Mouse (Mus musculus): ENCODE data around the gene Klra2. TPM values are rescaled to one million over a fixed set of nuclear protein-coding genes. Genes with fewer than 3 reads are reported as not detected.
"Not testable (repeated sequence)": the region's sequence is repeated elsewhere in the genome, so short reads cannot be mapped to it uniquely, and the experiment has no call there.

The Klra2 gene
- polyA plus RNA-seq (2015; fragmentation: Nextera tagmentation; extraction: Ambion mirVana), result 0.21 TPM in 2 replicates

DNA sequence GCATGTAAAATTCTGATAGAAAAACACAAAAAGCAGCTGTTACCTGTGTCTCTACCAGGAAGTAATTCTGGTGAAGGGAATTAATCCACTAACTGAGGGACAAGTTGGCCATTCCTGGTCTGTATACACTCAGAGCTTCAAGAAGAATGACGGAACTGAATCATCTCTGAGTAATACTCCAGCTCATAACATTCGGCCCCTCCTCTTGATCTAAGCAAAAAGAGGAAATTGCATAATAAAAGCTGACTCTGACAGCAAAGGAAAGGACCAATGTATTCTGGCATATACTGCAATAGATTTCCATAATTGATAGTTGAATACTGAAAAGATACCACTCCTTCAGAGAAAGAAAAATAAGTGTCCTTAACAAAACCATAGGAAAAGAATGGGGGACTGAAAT, at the start of gene Klra2:
Gene Klra2 (minus strand): TSS at position 157 of the 400 bp plus-strand sequence.
- no peak within 1 kb of the TSS for H3K27ac ChIP-seq
- no peak for DNase-seq
- WGBS (ENCODE audit: insufficient replicate concordance), result 49% methylated on average over 2 of the region's 2 CpGs
- H3K4me3 ChIP-seq (replicated peaks), result no peak within 1 kb of the TSS
- no peaks in the 10 kb centered on the region for H3K36me3 ChIP-seq
- H3K4me1 ChIP-seq (replicated peaks), result no peaks in the 10 kb centered on the region
- no peak for ATAC-seq (ENCODE audit: low read depth)
- no peak within 1 kb of the TSS for H3K4me2 ChIP-seq
- no peaks in the 10 kb centered on the region for H3K27me3 ChIP-seq
- H3K9me3 ChIP-seq (replicated peaks), result no peaks in the 10 kb centered on the region
- H3K9ac ChIP-seq, result no peak within 1 kb of the TSS

DNA sequence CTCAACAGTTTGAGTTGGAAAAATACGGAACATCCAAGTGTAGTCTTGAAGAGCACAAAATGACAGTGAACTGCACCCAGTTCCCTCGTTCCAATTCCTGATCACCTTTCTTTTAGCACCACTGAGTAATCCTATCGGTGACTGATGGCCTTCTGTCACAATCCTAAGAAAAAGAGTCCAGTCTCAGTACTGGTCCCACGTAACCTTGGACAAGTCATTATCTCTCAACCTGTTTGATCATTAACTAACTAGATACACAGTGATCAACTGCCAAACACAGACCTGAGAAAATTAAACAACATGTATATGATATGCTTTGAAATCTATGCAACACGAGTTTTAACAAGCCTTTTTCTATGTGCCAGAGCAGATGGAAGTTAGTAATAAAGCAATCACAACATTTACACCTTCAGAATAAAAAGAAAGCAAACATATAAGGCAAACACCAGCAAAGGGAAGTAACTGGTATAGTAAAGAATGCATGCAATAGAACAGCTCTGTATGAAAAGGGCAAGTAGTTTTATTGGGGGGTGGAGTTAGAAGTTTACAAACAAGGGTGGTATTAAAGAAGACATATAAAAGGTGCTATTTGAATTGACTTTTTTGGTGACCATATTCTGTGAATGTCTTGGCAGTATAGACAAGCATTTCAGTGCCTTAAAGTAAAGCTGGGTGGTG, 47.4 kb upstream of the Klra2 start:
- ATAC-seq (ENCODE audit: low read depth) (no peak), DNase-seq (no peak)
- no peak overlapping the region for H3K4me3 ChIP-seq (replicated peaks)
- H3K27ac ChIP-seq, result no peak overlapping the region
- H3K36me3 ChIP-seq, result no peaks in the 10 kb centered on the region
- no peaks in the 10 kb centered on the region for H3K9me3 ChIP-seq (replicated peaks)
- H3K9ac ChIP-seq, result no peak overlapping the region
- H3K4me2 ChIP-seq, result no peak overlapping the region
- whole genome bisulfite sequencing (ENCODE audit: insufficient replicate concordance), result 70% methylated on average over 5 of the region's 5 CpGs
- peaks cover 27% of the 10 kb centered on the region for H3K4me1 ChIP-seq (replicated peaks)
- no peaks in the 10 kb centered on the region for H3K27me3 ChIP-seq

DNA sequence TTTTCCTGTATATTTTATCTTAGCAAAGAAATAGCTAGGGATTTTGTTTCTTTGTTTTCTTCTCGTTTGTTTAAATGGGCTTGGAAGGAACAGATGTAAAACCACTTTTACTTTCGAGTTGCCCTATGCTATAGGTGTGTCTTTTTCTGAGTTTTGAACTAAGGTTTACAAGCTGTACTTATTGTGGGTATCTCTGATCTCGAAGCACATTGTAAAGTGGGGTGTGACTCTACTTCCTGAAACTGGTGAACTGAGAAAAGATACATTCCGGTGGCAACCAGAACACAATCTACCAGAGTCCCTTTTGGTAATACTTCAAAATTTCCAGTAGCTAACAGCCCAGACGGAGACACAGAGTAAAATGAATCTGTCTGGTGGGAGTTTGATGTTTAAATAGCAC, 46.8 kb upstream of the Klra2 start:
- Histone ChIP-seq H3K9ac (no peak overlapping the region), H3K4me1 (replicated peaks) (peaks cover 28% of the 10 kb centered on the region), H3K27me3 (no peaks in the 10 kb centered on the region), H3K36me3 (no peaks in the 10 kb centered on the region), H3K27ac (no peak overlapping the region; the same call in 1 of the 2 replicates), H3K9me3 (replicated peaks) (no peaks in the 10 kb centered on the region), H3K4me2 (no peak overlapping the region), H3K4me3 (replicated peaks) (no peak overlapping the region)
- WGBS (ENCODE audit: insufficient replicate concordance), result 70% methylated on average over 5 of the region's 5 CpGs
- no peak for DNase-seq
- ATAC-seq (ENCODE audit: low read depth), result no peak

DNA sequence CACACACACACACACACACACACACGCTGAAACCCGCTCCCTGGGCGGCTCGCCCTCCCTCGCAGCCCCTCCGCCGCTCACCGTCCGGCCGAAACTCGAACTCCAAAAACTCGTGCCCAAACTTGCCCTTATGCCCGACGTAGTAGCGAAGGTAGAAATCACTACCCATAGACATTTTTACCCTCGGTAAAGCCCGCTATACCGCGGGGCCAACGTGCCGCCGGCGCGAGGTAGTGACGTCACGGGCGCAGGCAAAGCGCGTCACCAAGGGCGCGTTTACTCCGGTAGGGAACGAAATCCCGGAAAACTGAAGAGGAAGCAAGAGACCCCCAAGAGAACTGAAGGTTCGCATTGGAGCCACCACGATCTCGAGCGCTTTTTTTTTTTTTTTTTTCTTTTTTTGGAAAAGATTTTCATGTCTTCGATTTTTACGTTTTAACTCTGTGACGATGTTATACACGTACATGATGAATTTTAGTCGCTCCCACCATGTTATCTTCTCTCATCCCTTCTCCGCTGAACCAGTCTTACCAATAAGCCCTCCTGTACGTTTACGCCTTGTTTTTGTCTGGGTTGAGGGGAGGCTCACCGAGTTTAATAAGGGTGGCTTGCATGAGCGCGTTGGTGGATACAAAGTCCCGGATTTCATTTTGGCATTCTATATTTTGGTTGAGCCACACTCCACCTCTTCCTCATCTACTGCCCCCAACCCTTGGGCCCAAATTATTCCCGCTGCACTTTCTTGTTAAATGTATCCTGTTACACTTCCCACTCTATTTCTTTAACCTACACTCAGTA, 46.0 kb upstream of the Klra2 start, which contains the start of gene Magohb:
Gene Magohb (minus strand): TSS at position 254 of the 798 bp plus-strand sequence.
- Histone ChIP-seq H3K27me3 (no peaks in the 10 kb centered on the region), H3K27ac (peak within 1 kb of the TSS; percentile 35), H3K36me3 (peaks cover 1% of the 10 kb centered on the region; the same call in 1 of the 2 replicates), H3K9me3 (replicated peaks) (no peaks in the 10 kb centered on the region), H3K4me2 (peak within 1 kb of the TSS; percentile 77), H3K4me3 (replicated peaks) (peak within 1 kb of the TSS; percentile 78), H3K4me1 (replicated peaks) (peaks cover 28% of the 10 kb centered on the region), H3K9ac (peak within 1 kb of the TSS; percentile 73)
- ATAC-seq (ENCODE audit: low read depth) (peak; percentile 83), DNase-seq (peak; percentile 71)
- 3% methylated on average over 51 of the region's 51 CpGs for WGBS (ENCODE audit: insufficient replicate concordance)

DNA sequence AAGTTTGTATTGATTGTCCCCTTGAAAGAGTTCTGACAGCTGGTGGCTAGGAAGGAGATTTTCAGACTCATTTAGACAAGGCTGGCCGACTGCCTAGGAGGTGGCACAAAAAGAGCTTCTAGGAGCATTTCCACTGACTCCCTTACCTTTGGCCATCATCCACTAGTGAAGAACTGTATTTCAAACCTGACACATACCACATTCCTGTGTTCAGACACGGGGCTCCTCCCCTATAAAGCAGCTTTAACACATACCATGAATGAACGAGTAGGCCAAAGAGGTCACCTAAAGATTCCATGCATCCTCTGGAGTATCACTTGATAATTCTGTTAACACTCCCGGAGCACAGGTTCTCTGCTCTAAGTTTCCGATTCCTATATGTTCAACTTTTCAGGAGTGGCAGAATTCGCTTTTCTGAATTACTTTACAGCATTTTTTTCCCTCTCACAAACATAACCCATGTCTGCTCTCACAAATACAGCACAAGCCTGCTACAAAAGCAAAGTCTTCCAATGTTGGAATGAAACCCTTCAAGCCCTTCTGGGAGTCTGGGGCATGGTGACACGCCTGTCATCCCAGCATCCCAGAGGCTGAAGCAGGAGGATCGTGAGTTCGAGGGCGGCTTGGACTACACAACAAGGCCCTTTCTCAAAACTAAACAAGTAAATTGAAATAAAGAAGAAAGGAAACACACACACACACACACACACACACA, 45.3 kb upstream of the Klra2 start:
- H3K4me3 ChIP-seq (replicated peaks), result peak overlapping the region; percentile 78
- no peaks in the 10 kb centered on the region for H3K9me3 ChIP-seq (replicated peaks)
- peak overlapping the region; percentile 77 for H3K4me2 ChIP-seq
- ATAC-seq (ENCODE audit: low read depth) (peak; percentile 49; the same call in 1 of the 2 replicates), DNase-seq (no peak)
- H3K27ac ChIP-seq, result no peak overlapping the region; the same call in 1 of the 2 replicates
- no peaks in the 10 kb centered on the region for H3K27me3 ChIP-seq
- peak overlapping the region; percentile 73 for H3K9ac ChIP-seq
- peaks cover 7% of the 10 kb centered on the region; the same call in 1 of the 2 replicates for H3K36me3 ChIP-seq
- peaks cover 28% of the 10 kb centered on the region for H3K4me1 ChIP-seq (replicated peaks)
- 23% methylated on average over 10 of the region's 10 CpGs for WGBS (ENCODE audit: insufficient replicate concordance)

DNA sequence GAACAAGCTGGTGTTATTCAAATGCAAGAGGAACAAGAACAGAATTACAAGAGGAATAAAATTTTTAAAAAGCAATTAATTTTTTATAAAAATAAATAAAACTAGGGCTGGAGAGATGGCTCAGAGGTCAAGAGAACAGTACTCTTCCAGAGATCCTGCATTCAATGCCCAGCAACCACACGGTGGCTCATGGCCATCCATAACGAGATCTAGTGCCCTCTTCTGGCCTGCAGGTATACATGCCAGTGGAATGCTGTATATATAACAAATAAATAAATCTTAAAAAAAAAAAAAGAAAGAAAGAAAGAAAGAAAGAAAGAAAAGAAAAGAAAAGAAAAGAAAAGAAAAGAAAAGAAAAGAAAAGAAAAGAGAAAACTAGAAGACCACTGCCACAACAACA, 43.3 kb upstream of the Klra2 start:
- ATAC-seq (ENCODE audit: low read depth) (no peak), DNase-seq (no peak)
- Histone ChIP-seq H3K9ac (no peak overlapping the region), H3K4me3 (replicated peaks) (no peak overlapping the region), H3K27me3 (no peaks in the 10 kb centered on the region), H3K27ac (no peak overlapping the region), H3K4me2 (no peak overlapping the region), H3K4me1 (replicated peaks) (peaks cover 28% of the 10 kb centered on the region), H3K36me3 (peaks cover 7% of the 10 kb centered on the region), H3K9me3 (replicated peaks) (no peaks in the 10 kb centered on the region)
- 5% methylated on average over 2 of the region's 2 CpGs for WGBS (ENCODE audit: insufficient replicate concordance)

DNA sequence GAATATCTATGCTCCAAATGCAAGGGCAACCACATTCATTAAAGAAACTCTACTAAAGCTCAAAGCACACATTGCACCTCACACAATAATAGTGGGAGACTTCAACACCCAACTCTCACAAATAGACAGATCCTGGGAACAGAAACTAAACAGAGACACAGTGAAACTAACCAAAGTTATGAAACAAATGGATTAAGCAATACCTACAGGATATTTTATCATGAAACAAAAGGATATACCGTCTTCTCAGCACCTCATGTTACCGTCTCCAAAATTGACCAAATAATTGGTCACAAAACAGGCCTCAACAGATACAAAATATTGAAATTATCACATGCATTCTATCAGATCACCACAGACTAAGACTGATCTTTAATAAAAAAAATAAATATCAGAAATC, 31.0 kb upstream of the Klra2 start:
- H3K4me3 ChIP-seq (replicated peaks); ATAC-seq (ENCODE audit: low read depth); H3K9ac ChIP-seq; H3K27ac ChIP-seq; H3K27me3 ChIP-seq; DNase-seq; H3K9me3 ChIP-seq (replicated peaks); H3K4me2 ChIP-seq: not testable (repeated sequence)
- 77% methylated on average over 2 of the region's 2 CpGs for WGBS (ENCODE audit: insufficient replicate concordance)
- Histone ChIP-seq H3K4me1 (replicated peaks) (peaks cover 12% of the 10 kb centered on the region), H3K36me3 (peaks cover 18% of the 10 kb centered on the region; the same call in 1 of the 2 replicates)

GRCm38 (mm10) chr6:131276659-131277058, 29.5 kb upstream of the Klra2 start:
- H3K36me3 ChIP-seq, result peaks cover 4% of the 10 kb centered on the region; the same call in 1 of the 2 replicates
- 32% methylated on average over 4 of the region's 4 CpGs for WGBS (ENCODE audit: insufficient replicate concordance)
- peak; percentile 68; the same call in 1 of the 2 replicates for ATAC-seq (ENCODE audit: low read depth)

DNA sequence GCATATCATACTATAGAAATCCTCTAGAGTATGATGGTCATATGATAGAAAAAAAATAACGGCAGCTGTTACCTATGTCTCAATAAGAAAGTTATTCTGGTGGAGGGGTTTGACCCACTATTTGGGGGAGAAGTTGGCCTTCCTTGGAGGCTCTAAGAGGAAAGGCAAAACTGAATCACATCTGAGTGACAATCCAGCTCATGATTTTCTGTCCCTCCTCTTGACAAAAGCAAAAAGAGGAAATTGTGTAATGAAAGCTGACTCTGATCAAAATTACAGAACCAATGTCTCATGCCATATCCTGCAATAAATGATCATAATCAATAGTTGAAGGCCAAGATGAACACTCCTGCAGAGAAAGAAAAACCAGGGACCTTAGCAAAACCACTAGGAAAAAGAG, 25.1 kb upstream of the Klra2 start:
- Histone ChIP-seq H3K27me3 (no peaks in the 10 kb centered on the region), H3K27ac (no peak overlapping the region), H3K4me1 (replicated peaks) (peaks cover 10% of the 10 kb centered on the region), H3K4me3 (replicated peaks) (no peak overlapping the region), H3K4me2 (no peak overlapping the region), H3K9me3 (replicated peaks) (no peaks in the 10 kb centered on the region), H3K9ac (no peak overlapping the region), H3K36me3 (peaks cover under 1% of the 10 kb centered on the region; the same call in 1 of the 2 replicates)
- DNase-seq, result no peak
- 80% methylated on average over 1 of the region's 1 CpGs for WGBS (ENCODE audit: insufficient replicate concordance)
- ATAC-seq (ENCODE audit: low read depth), result no peak

More at GRCm38 (mm10) chr6:131276659-131277058, 29.5 kb upstream of the Klra2 start:
- no peak overlapping the region for H3K27ac ChIP-seq
- H3K4me2 ChIP-seq, result no peak overlapping the region
- H3K4me1 ChIP-seq (replicated peaks), result peaks cover 12% of the 10 kb centered on the region
- H3K9me3 ChIP-seq (replicated peaks), result no peaks in the 10 kb centered on the region
- H3K4me3 ChIP-seq (replicated peaks), result no peak overlapping the region
- no peak overlapping the region for H3K9ac ChIP-seq
- DNase-seq, result no peak
- H3K27me3 ChIP-seq, result no peaks in the 10 kb centered on the region

GRCm38 (mm10) chr6:131270312-131270711, 23.1 kb upstream of the Klra2 start:
- DNase-seq (no peak), ATAC-seq (ENCODE audit: low read depth) (no peak)
- WGBS (ENCODE audit: insufficient replicate concordance), result 31% methylated on average over 1 of the region's 1 CpGs
- Histone ChIP-seq H3K4me3 (replicated peaks) (no peak overlapping the region), H3K27ac (no peak overlapping the region), H3K9me3 (replicated peaks) (no peaks in the 10 kb centered on the region), H3K27me3 (no peaks in the 10 kb centered on the region), H3K36me3 (no peaks in the 10 kb centered on the region), H3K4me2 (no peak overlapping the region), H3K4me1 (replicated peaks) (no peaks in the 10 kb centered on the region), H3K9ac (no peak overlapping the region)

GRCm38 (mm10) chr6:131269599-131269998, 22.4 kb upstream of the Klra2 start:
- ATAC-seq (ENCODE audit: low read depth), result no peak
- no peak for DNase-seq
- Histone ChIP-seq H3K27me3 (no peaks in the 10 kb centered on the region), H3K4me3 (replicated peaks) (no peak overlapping the region), H3K9me3 (replicated peaks) (no peaks in the 10 kb centered on the region), H3K9ac (no peak overlapping the region), H3K27ac (no peak overlapping the region), H3K36me3 (no peaks in the 10 kb centered on the region), H3K4me2 (no peak overlapping the region), H3K4me1 (replicated peaks) (no peaks in the 10 kb centered on the region)
- 56% methylated on average over 2 of the region's 2 CpGs for WGBS (ENCODE audit: insufficient replicate concordance)

All from liver, embryonic 13.5 days (tissue).